Mouse (Mus musculus) CD4-positive, CD25-positive, alpha-beta regulatory T cell, adult 4 months (primary cell): ENCODE measurements around the gene Myo1a. TPM values are rescaled to one million over a fixed set of nuclear protein-coding genes. Genes with fewer than 3 reads are reported as not detected.
"Not testable (repeated sequence)": the region's sequence is repeated elsewhere in the genome, so short reads cannot be mapped to it uniquely, and the experiment has no call there.

ENCODE experiments used
- ATAC-seq: one replicate; pipeline ENCODE4 v1.8.0; 2017
- polyA plus RNA-seq, 2 experiments: library from polyadenylated mRNA; unstranded; fragments of 100-300 nt; shearing (Covaris generic); gene quantifications; one replicate each; pipeline ENCODE4 v1.2.1; 2017

The Myo1a gene
- polyA plus RNA-seq, 2 experiments from 2014 or later: not detected

DNA sequence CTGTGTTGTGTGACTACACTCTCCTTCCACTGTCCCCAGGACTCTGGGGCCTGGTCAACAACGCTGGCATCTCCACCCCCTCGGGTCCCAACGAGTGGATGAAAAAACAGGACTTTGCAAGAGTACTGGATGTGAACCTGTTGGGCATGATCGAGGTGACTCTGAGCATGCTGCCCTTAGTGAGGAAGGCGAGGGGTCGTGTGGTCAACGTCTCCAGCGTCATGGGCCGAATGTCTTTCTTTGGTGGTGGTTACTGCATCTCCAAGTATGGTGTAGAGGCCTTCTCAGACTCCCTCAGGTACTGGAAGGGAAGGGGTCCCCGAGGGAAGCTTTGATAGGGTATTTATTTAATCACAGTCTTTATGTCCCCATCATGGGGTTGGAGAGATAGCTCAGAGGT lies 58.0 kb downstream of the Myo1a start:
- not testable (repeated sequence) for ATAC-seq

- ATAC-seq: no peak
These were observed 59.1 kb downstream of the Myo1a start for GRCm38 (mm10) chr10:127763914-127764680.

GRCm38 (mm10) chr10:127766564-127766963 lies 61.6 kb downstream of the Myo1a start:
- ATAC-seq: no peak

Other genes starting within 250 kb of the Myo1a start
- gene Stac3, start 203.5 kb upstream of the Myo1a start, polyA plus RNA-seq: 1 to 10 TPM; 1.0 to 1.2 TPM
- gene Ndufa4l2, start 190.2 kb upstream of the Myo1a start, polyA plus RNA-seq: not detected
- gene Shmt2, start 182.7 kb upstream of the Myo1a start, polyA plus RNA-seq: 10 to 100 TPM; 55.4 to 78.3 TPM
- not detected for gene Nxph4, start 170.6 kb upstream of the Myo1a start, polyA plus RNA-seq
- under 1 TPM; 0.30 to 0.96 TPM for gene Lrp1, start 84.0 kb upstream of the Myo1a start, polyA plus RNA-seq
- gene Stat6, start 62.2 kb upstream of the Myo1a start, polyA plus RNA-seq: 100 to 1,000 TPM; 173 to 320 TPM
- gene Nemp1, start 38.3 kb upstream of the Myo1a start, polyA plus RNA-seq: 1 to 10 TPM; 2.5 to 4.0 TPM
- gene Nab2, start 36.6 kb upstream of the Myo1a start, polyA plus RNA-seq: 10 to 100 TPM in 1 of 2 experiments, 1 to 10 TPM in 1; 8.9 to 10.8 TPM
- gene Tac2, start 19.3 kb downstream of the Myo1a start, polyA plus RNA-seq: not detected
- gene Zbtb39, start 34.4 kb downstream of the Myo1a start, polyA plus RNA-seq: under 1 TPM; 0.57 to 0.81 TPM
- gene Gpr182, start 46.6 kb downstream of the Myo1a start, polyA plus RNA-seq: under 1 TPM in 1 of 2 experiments, not detected in 1; 0.29 TPM
- under 1 TPM in 1 of 2 experiments, not detected in 1; 0.27 TPM for gene Rdh1, start 54.6 kb downstream of the Myo1a start, polyA plus RNA-seq
- gene Rdh16f1, start 54.6 kb downstream of the Myo1a start, polyA plus RNA-seq: under 1 TPM in 1 of 2 experiments, not detected in 1; 0.40 TPM
- 1 to 10 TPM in 1 of 2 experiments, not detected in 1; 1.5 TPM for gene Rdh9, start 71.2 kb downstream of the Myo1a start, polyA plus RNA-seq
- not detected for gene Rdh16, start 96.0 kb downstream of the Myo1a start, polyA plus RNA-seq
- gene Rdh19, start 144.8 kb downstream of the Myo1a start, polyA plus RNA-seq: not detected
- not detected for gene Rdh16f2, start 161.3 kb downstream of the Myo1a start, polyA plus RNA-seq
- gene Rdh7, start 183.6 kb downstream of the Myo1a start, polyA plus RNA-seq: not detected
- gene Sdr9c7, start 193.3 kb downstream of the Myo1a start, polyA plus RNA-seq: not detected